Mouse (Mus musculus) ES-E14 (cell line): ENCODE data around the gene Hoxc5.

ENCODE experiments used
- CHD2 ChIP-seq: IDR thresholded peaks from 2 replicates; pipeline ENCODE4 v1.6.1; 2014; ENCODE audit warnings: mild to moderate bottlenecking, low read depth, low read length, inconsistent platforms
- HCFC1 ChIP-seq: IDR thresholded peaks from 2 replicates; pipeline ENCODE4 v1.6.1; 2012; ENCODE audit warnings: low read length, inconsistent platforms, borderline replicate concordance; ENCODE audit not compliant: insufficient read depth
- ZC3H11A ChIP-seq: IDR thresholded peaks from 2 replicates; pipeline ENCODE4 v1.6.1; 2012; ENCODE audit warnings: low read depth, mild to moderate bottlenecking, inconsistent platforms, low read length, borderline replicate concordance

GRCm38 (mm10) chr15:102978615-102979515, 11.6 kb downstream of the Hoxc5 start:
- TF ChIP-seq HCFC1 (no peak), CHD2 (no peak), ZC3H11A (no peak)
